In genomic region chr10:127604465-127605250, GRCm38 (mm10) we compare ENCODE assay signal across 8 mouse cellular contexts. TPM values are rescaled to one million over a fixed set of nuclear protein-coding genes. Genes with fewer than 3 reads are reported as not detected.
DNase-seq lines count a peak whose midpoint lies in the region; ATAC-seq and TF ChIP-seq lines count a peak whose summit lies in the region.

No protein-coding gene starts in this region.

- H3K27me3 ChIP-seq in hindbrain, postnatal 0 days (ENCODE audit: insufficient read depth, low read length), result no peaks in the 10 kb centered on the region
- no peaks in the 10 kb centered on the region for H3K27me3 ChIP-seq in hindbrain, embryonic 11.5 days (ENCODE audit: control insufficient read depth, insufficient read depth, low read length)
- peaks cover 30% of the 10 kb centered on the region for H3K27me3 ChIP-seq in liver, embryonic 12.5 days (replicated peaks)

- H3K4me1 ChIP-seq in hindbrain, postnatal 0 days (ENCODE audit: insufficient read depth, low read length), result peaks cover 5% of the 10 kb centered on the region; the same call in 1 of the 2 replicates
- no peaks in the 10 kb centered on the region for H3K4me1 ChIP-seq in hindbrain, embryonic 11.5 days (replicated peaks; ENCODE audit: control insufficient read depth, insufficient read depth, low read length)
- H3K4me1 ChIP-seq in liver, embryonic 12.5 days, result peaks cover 41% of the 10 kb centered on the region

- H3K4me2 ChIP-seq in hindbrain, postnatal 0 days (ENCODE audit: low read depth, low read length), result no peak overlapping the region
- no peak overlapping the region for H3K4me2 ChIP-seq in hindbrain, embryonic 11.5 days (replicated peaks; ENCODE audit: low read depth, low read length)
- no peak overlapping the region for H3K4me2 ChIP-seq in liver, embryonic 12.5 days

- 54% methylated on average over 15 of the region's 15 CpGs for WGBS in hindbrain, postnatal 0 days
- WGBS in hindbrain, embryonic 11.5 days, result 73% methylated on average over 15 of the region's 15 CpGs
- 11% methylated on average over 15 of the region's 15 CpGs for WGBS in liver, embryonic 12.5 days (ENCODE audit: insufficient replicate concordance)

- peak; percentile 33 for DNase-seq in hindbrain, postnatal 0 days (ENCODE audit: low spot score)
- no peak for DNase-seq in hindbrain, embryonic 11.5 days (ENCODE audit: low spot score)
- peak; percentile 58 for DNase-seq in adipocyte (ENCODE audit: low spot score)
- DNase-seq in heart, postnatal 4 days, result peak; percentile 80
- peak; percentile 47 to 70 for DNase-seq in spleen, postnatal 4 days (ENCODE audit: low spot score in 2 of 2)
- DNase-seq in embryo, embryonic 10.5 days (ENCODE audit: low spot score), result no peak
- no peak for DNase-seq in retina, postnatal 1 day

- H3K27ac ChIP-seq in hindbrain, postnatal 0 days, result no peak overlapping the region
- H3K27ac ChIP-seq in hindbrain, embryonic 11.5 days (ENCODE audit: low read depth, low read length), result no peak overlapping the region
- H3K27ac ChIP-seq in liver, embryonic 12.5 days, result peak overlapping the region; percentile 54

- no peak overlapping the region for H3K4me3 ChIP-seq in hindbrain, postnatal 0 days (ENCODE audit: low read length)
- no peak overlapping the region for H3K4me3 ChIP-seq in hindbrain, embryonic 11.5 days (ENCODE audit: low read depth, low read length)
- no peak overlapping the region for H3K4me3 ChIP-seq in liver, embryonic 12.5 days

- peaks cover 57% of the 10 kb centered on the region for H3K36me3 ChIP-seq in hindbrain, postnatal 0 days (ENCODE audit: insufficient read depth, low read length)
- peaks cover 9% of the 10 kb centered on the region; the same call in 1 of the 2 replicates for H3K36me3 ChIP-seq in hindbrain, embryonic 11.5 days (ENCODE audit: control insufficient read depth, insufficient read depth, low read length)
- H3K36me3 ChIP-seq in liver, embryonic 12.5 days, result peaks cover 30% of the 10 kb centered on the region

- H3K9ac ChIP-seq in hindbrain, postnatal 0 days (replicated peaks; ENCODE audit: low read length), result no peak overlapping the region
- H3K9ac ChIP-seq in hindbrain, embryonic 11.5 days (ENCODE audit: low read depth, low read length), result no peak overlapping the region
- no peak overlapping the region for H3K9ac ChIP-seq in liver, embryonic 12.5 days

- no peak for TF ChIP-seq CTCF in hindbrain, postnatal 0 days (IDR thresholded peaks at IDR 0.05; ENCODE audit: low read depth)

- ATAC-seq in hindbrain, postnatal 0 days, result peak; percentile 19; the same call in 1 of the 2 replicates
- no peak for ATAC-seq in hindbrain, embryonic 11.5 days (ENCODE audit: low FRiP score)
- ATAC-seq in liver, embryonic 12.5 days, result peak; percentile 46

- no peaks in the 10 kb centered on the region for H3K9me3 ChIP-seq in hindbrain, postnatal 0 days (ENCODE audit: low read length)
- H3K9me3 ChIP-seq in hindbrain, embryonic 11.5 days (ENCODE audit: control insufficient read depth, low read length), result no peaks in the 10 kb centered on the region
- H3K9me3 ChIP-seq in liver, embryonic 12.5 days (replicated peaks), result no peaks in the 10 kb centered on the region

RNA-seq across cellular contexts. Expression of gene Lrp1, which starts 16.3 kb away (rescaled TPM):
- total RNA-seq in hindbrain, postnatal 0 days (2014; rRNA removed), result 245 TPM in 2 replicates
- polyA plus RNA-seq in hindbrain, postnatal 0 days (2015; fragmentation: Nextera tagmentation; extraction: Ambion mirVana), result 73.7 and 75.5 TPM in 2 replicates
- 66.3 and 67.1 TPM in 2 replicates for polyA plus RNA-seq in hindbrain, embryonic 11.5 days (2014; fragmentation: Nextera tagmentation; extraction: Ambion mirVana)
- total RNA-seq in heart, postnatal 4 days (2021), result 10 to 100 TPM; 68.8 to 73.0 TPM
- 22.8 and 26.5 TPM in 2 replicates for polyA plus RNA-seq in liver, embryonic 12.5 days (2016; fragmentation: Nextera tagmentation; extraction: Ambion mirVana)

RNA-seq across cellular contexts. Expression of gene Stat6, which starts 38.1 kb away (rescaled TPM):
- total RNA-seq in hindbrain, postnatal 0 days (2014; rRNA removed), result 5.3 and 9.5 TPM in 2 replicates
- polyA plus RNA-seq in hindbrain, postnatal 0 days (2015; fragmentation: Nextera tagmentation; extraction: Ambion mirVana), result 4.7 and 5.3 TPM in 2 replicates
- 6.0 and 6.9 TPM in 2 replicates for polyA plus RNA-seq in hindbrain, embryonic 11.5 days (2014; fragmentation: Nextera tagmentation; extraction: Ambion mirVana)
- total RNA-seq in heart, postnatal 4 days (2021), result 10 to 100 TPM; 41.7 to 42.1 TPM
- 19.2 and 19.4 TPM in 2 replicates for polyA plus RNA-seq in liver, embryonic 12.5 days (2016; fragmentation: Nextera tagmentation; extraction: Ambion mirVana)

Comparison
In these comparisons a context has a peak if more than half of its experiments do, and no peak if none do; other contexts are left out.
1. DNase-seq: peak in hindbrain, postnatal 0 days (single experiment), adipocyte (single experiment), heart, postnatal 4 days (single experiment) and spleen, postnatal 4 days (2 of 2); none in hindbrain, embryonic 11.5 days (single experiment), embryo, embryonic 10.5 days (single experiment) and retina, postnatal 1 day (single experiment).